Mouse (Mus musculus): ENCODE results near the gene B230307C23Rik.
"Not testable (repeated sequence)": the region's sequence is repeated elsewhere in the genome, so short reads cannot be mapped to it uniquely, and the experiment has no call there.

The B230307C23Rik gene

DNA sequence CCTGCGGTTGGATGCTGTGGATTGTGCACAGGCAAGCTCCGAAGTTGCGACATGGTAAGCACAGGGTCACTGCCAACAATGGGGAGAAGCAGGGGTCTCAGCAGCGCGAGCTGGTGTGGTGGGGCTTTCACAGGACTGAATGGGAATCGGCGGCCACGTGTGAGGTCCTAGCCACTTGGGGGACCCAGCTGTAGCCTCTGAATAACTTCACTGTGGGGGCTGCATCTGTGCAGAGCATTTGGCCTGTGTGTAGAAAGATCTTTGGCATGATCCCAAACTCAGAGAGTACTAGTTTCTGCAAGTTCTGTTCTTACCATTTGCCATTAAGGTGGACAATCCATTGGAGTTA lies 242 bp downstream of the B230307C23Rik start:
- not testable (repeated sequence) for DNase-seq (ENCODE audit: low read depth, low spot score)

DNA sequence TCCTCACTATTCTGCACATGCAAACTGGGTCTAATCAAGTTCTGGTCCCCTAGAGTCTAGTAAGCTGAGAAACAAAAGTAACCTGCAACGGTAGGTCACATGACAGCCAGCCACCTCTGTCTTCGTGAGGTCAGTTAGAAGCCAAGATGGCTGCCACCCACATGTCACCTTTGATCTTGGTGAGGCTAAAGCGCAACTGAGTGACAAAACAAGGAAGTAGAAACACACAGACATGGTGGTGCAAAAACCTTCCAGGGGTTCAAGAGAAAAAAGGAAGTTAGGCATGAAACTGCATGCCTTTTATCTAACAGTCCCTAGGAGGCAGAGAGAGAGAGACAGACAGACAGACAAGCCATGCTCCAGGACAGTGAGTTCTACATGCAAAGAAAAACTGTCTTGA lies 25.0 kb downstream of the B230307C23Rik start:
- peak; percentile 52 for DNase-seq (ENCODE audit: low read depth, low spot score)

DNA sequence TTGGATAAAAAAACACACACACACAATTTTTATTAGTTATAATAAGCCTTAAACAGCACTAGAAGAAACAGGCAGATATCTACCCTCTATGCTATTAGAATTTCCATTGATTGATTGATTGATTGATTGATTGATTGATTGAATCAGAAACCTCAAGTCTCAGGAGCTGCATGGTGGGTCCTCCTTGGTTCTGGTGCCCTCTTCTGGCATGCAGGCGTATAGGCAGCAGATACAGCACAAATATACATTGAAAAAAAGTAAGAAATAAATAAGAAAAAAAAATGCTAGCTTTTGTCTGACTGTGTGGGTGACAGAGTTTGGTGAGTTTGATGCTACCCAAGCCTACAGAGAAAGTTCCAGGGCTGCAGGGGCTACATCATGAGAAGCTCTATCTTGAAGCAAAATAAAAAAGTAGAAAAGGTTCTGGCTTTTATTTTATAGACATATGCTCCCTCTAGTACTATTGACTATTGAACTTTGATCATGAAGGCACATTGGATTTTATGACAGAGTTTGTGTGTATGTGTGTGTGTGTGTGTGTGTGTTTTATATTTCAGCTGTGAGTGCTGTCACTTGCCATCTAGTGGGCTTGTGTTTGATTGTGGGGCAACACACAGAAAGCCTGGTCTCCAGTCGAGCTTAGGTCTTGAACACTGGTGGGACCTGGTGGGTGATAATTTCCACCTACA lies 25.7 kb downstream of the B230307C23Rik start:
- peak; percentile 50 for DNase-seq (ENCODE audit: low read depth, low spot score)

DNA sequence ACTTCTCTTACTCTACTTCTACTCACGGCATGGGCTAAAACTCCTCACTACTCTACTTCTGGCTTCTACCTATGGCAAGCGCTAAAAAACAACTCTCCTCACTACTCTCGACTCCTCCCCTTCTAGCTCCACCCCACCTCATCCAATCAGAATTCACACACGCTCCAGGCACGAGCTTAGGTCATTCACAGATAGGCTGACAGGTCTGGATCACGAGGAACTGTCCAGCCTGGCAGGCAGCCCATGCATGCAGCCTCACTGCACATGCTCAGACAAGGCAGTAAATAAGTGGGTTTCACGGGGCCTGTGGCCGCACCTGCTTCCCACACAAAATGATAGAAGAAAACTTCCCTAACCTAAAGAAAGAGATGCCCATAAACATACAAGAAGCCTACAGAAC lies 29.1 kb downstream of the B230307C23Rik start:
- DNase-seq (ENCODE audit: low read depth, low spot score) = peak; percentile 75

DNA sequence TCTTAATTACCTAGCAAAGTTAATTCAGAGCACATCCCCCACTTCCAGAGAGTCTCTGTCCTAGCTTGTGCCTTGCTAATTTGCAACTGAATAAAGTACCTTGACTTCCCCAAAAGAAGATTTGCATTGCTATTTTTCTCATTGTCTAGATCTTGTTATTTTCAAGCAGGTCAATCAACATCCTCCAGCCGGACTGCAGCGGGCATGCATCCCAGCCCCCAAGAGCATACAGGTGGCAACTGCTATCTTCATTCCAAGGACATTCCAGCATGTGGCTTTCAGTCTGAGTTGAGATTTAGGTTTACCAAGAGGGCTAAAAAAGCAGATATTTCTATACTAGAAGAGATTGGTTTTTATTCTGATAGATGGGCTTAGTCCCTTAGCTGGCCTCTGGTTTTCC lies 37.9 kb downstream of the B230307C23Rik start:
- peak; percentile 43 for DNase-seq (ENCODE audit: low read depth, low spot score)

DNA sequence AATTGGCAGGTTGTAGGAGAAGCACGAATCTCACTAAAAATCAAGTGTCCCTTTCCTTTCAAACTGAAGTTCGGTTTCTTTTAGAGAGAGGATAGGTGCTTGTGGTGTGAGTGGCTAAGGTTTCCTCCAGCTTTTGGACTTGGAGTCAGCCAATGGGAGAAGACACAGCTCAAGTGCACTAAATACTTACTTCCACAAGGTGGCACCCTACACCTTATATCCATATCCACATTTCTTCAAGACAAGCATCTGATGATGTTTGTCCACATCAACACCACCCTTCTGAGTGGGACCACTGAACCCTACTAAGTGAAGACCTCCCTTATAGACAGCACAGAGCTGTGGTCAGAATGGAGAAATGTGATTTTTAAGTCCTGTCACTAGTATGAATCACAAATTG lies 44.6 kb downstream of the B230307C23Rik start:
- peak; percentile 51 for DNase-seq (ENCODE audit: low read depth, low spot score)

DNA sequence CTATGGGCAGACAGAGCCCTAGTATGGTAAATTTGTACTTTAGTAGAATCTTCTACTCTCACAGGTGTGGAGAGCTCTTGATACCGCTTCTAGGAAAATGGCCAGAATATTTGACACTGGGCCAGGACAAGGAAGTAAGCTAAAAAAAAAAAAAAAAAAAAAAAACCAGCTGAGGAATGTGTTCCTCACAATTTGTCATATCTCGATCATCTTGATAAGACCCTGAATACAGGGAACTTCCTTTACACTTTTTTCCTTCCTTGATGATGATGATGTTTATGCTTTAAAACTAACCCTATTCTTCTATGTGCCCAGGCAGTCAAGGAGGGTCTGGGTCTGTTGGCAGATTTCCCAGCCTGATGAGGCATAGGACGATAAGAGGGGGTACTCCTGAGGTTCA lies 82.3 kb downstream of the B230307C23Rik start:
- DNase-seq (ENCODE audit: low read depth, low spot score) = not testable (repeated sequence)

DNA sequence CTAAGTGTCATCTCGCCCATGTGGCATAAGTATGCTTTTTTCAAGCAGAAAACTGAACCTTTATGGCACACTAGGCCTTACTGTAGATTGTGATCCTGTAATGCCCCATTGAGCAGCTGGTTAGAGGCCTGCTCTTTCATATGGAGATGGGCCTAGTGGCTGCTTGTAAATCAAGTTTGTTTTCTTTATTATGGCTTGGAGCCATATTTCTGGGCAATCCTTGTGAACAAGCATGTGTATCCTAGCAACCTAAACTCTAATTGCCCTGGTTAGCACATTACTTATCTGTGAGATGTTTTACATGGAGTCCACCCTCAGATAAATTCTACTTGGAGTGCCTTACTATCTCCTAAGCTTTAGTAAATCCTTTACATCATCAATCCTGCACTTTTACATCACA lies 84.0 kb downstream of the B230307C23Rik start:
- DNase-seq (ENCODE audit: low read depth, low spot score) = not testable (repeated sequence)

Data from R1 (cell line).